Mouse (Mus musculus) stomach, embryonic 15.5 days (tissue): ENCODE measurements around the gene Aldh1l1. TPM values are rescaled to one million over a fixed set of nuclear protein-coding genes. Genes with fewer than 3 reads are reported as not detected.

Experiments
- polyA plus RNA-seq: library from polyadenylated mRNA; unstranded; fragments of >200 nt; fragmentation: Nextera tagmentation; extraction: Ambion mirVana; gene quantifications from 2 replicates; pipeline ENCODE4 v1.2.1, GENCODE M21; 2015

The Aldh1l1 gene
- polyA plus RNA-seq, 1 experiment from 2014 or later: 10.1 TPM

Other genes starting within 250 kb of the Aldh1l1 start
- gene Vmn1r54, start 240.1 kb upstream of the Aldh1l1 start, polyA plus RNA-seq: not detected in 2 replicates
- gene BC048671, start 185.2 kb upstream of the Aldh1l1 start, polyA plus RNA-seq: not detected in 2 replicates
- gene Chst13, start 161.2 kb upstream of the Aldh1l1 start, polyA plus RNA-seq: 0.94 and 1.7 TPM in 2 replicates
- gene Uroc1, start 153.1 kb upstream of the Aldh1l1 start, polyA plus RNA-seq: 0.46 and 1.2 TPM in 2 replicates
- gene Zxdc, start 116.9 kb upstream of the Aldh1l1 start, polyA plus RNA-seq: 7.7 and 7.9 TPM in 2 replicates
- gene Cfap100, start 57.6 kb upstream of the Aldh1l1 start, polyA plus RNA-seq: 0.40 and 0.57 TPM in 2 replicates
- gene Klf15, start 23.9 kb upstream of the Aldh1l1 start, polyA plus RNA-seq: 11.5 and 13.5 TPM in 2 replicates
- gene Slc41a3, start 118.3 kb downstream of the Aldh1l1 start, polyA plus RNA-seq: 6.8 and 7.7 TPM in 2 replicates